In the genomic region with DNA sequence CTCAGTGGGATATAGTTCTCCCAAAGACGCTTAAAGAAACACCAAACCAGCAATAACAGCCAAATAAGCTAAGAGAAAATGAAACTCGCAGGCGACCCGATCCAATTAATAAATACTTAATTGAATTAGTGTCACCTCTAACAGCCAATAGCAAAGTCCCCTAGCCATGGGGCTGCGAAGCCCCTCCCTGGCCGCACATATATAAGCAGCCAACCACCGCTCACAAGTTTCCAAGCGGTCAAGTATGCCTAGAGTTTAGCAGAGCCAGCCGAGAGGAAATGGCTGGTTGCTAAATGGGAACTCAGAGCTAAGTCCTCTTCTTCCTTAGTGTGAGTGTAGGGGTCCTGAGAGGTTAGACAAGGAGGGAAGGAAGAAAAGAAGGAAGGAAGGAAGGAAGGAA, we compare ENCODE assay signal across 8 mouse cellular contexts. TPM values are rescaled to one million over a fixed set of nuclear protein-coding genes. Genes with fewer than 3 reads are reported as not detected.
DNase-seq lines count a peak whose midpoint lies in the region; ATAC-seq and TF ChIP-seq lines count a peak whose summit lies in the region.

Eomes (plus strand) TSS at position 252 of the 400 bp plus-strand sequence.

- H3K4me1 ChIP-seq in forebrain, postnatal 0 days (ENCODE audit: insufficient read depth): no peaks in the 10 kb centered on the region; the same call in 1 of the 2 replicates

- 1% methylated on average over 9 of the region's 9 CpGs for WGBS in forebrain, postnatal 0 days

- H3K27ac ChIP-seq in forebrain, postnatal 0 days (ENCODE audit: low read depth, low read length): 0 out of 2 replicates have a peak within 1 kb of the TSS, but pooled peaks have one; percentile 4

- H3K9ac ChIP-seq in forebrain, postnatal 0 days: peak within 1 kb of the TSS; percentile 28; the same call in 1 of the 2 replicates

- peak; percentile 19 for DNase-seq in kidney, adult 9 months
- DNase-seq in kidney, postnatal 25 days: no peak
- peak; percentile 80 for DNase-seq in brain, embryonic 14.5 days (ENCODE audit: low read depth)
- DNase-seq in forebrain, postnatal 0 days: peak; percentile 50
- no peak for DNase-seq in c-Kit-positive CD71-positive TER-119-positive erythroid progenitor cells, embryonic 14.5 days (ENCODE audit: low spot score)
- DNase-seq in spleen, postnatal 4 days (ENCODE audit: low spot score in 2 of 2): no peak

- peak within 1 kb of the TSS; percentile 55 for H3K4me2 ChIP-seq in forebrain, postnatal 0 days (ENCODE audit: low read depth)

- H3K36me3 ChIP-seq in forebrain, postnatal 0 days (ENCODE audit: insufficient read depth): no peaks in the 10 kb centered on the region

- no peaks in the 10 kb centered on the region for H3K9me3 ChIP-seq in forebrain, postnatal 0 days (ENCODE audit: low read length)

- TF ChIP-seq POLR2A in brain, embryonic 14.5 days (IDR thresholded peaks at IDR 0.05; ENCODE audit: borderline replicate concordance, extremely low read depth, insufficient read depth, insufficient read length, poor library complexity, severe bottlenecking): no peak

- H3K27me3 ChIP-seq in forebrain, postnatal 0 days (ENCODE audit: insufficient read depth, low read length): peaks cover 64% of the 10 kb centered on the region

- ATAC-seq in forebrain, postnatal 0 days: no peak
- 0 out of 2 replicates have a peak, but pooled peaks have one; percentile 13 for ATAC-seq in megakaryocyte, adult 5-6 weeks (ENCODE audit: poor library complexity, severe bottlenecking)
- ATAC-seq in erythroblast, adult 5-6 weeks (replicated peaks; ENCODE audit: low FRiP score, poor library complexity, severe bottlenecking): no peak

- no peak for TF ChIP-seq CTCF in brain, embryonic 14.5 days (IDR thresholded peaks at IDR 0.05; ENCODE audit: borderline replicate concordance, extremely low read depth, insufficient read depth, insufficient read length)
- TF ChIP-seq CTCF in forebrain, postnatal 0 days (IDR thresholded peaks at IDR 0.05; ENCODE audit: low read depth): no peak

- H3K4me3 ChIP-seq in forebrain, postnatal 0 days (ENCODE audit: low read depth, low read length): peak within 1 kb of the TSS; percentile 37

RNA-seq across cellular contexts. Expression of gene Eomes, which starts in this region (rescaled TPM):
- 12.6 and 33.7 TPM in 2 replicates for polyA plus RNA-seq in brain, embryonic 14.5 days (2012; rRNA removed)
- 9.2 and 11.8 TPM in 2 replicates for total RNA-seq in forebrain, postnatal 0 days (2014; rRNA removed)
- 4.8 and 4.9 TPM in 2 replicates for polyA plus RNA-seq in forebrain, postnatal 0 days (2015; fragmentation: Nextera tagmentation; extraction: Ambion mirVana)
- total RNA-seq in megakaryocyte, adult 5-6 weeks (2015): 0.78 and 1.3 TPM in 2 replicates
- 0.37 and 1.8 TPM in 2 replicates for total RNA-seq in megakaryocyte, adult 5-6 weeks (2017)
- total RNA-seq in erythroblast, adult 5-6 weeks (2015; ENCODE audit: low replicate concordance): not detected in 2 replicates
- total RNA-seq in erythroblast, adult 5-6 weeks (2017; ENCODE audit: low replicate concordance): not detected in 2 replicates

Comparison
In these comparisons a context has a peak if more than half of its experiments do, and no peak if none do; other contexts are left out.
1. DNase-seq: peak in kidney, adult 9 months (single experiment), brain, embryonic 14.5 days (single experiment) and forebrain, postnatal 0 days (single experiment); none in kidney, postnatal 25 days (0 of 2), c-Kit-positive CD71-positive TER-119-positive erythroid progenitor cells, embryonic 14.5 days (single experiment) and spleen, postnatal 4 days (0 of 2).